Mouse (Mus musculus) MEL (cell line): ENCODE results near the gene Cfap54. TPM values are rescaled to one million over a fixed set of nuclear protein-coding genes. Genes with fewer than 3 reads are reported as not detected.

ENCODE experiments used
- DNase-seq: peaks from one replicate; pipeline ENCODE4 v3.0.0; 2011; ENCODE audit warnings: low read depth, low spot score
- H3K27ac ChIP-seq: 2 replicates; pipeline ENCODE4 v1.5.1; 2012; ENCODE audit warnings: low read depth, mild to moderate bottlenecking, control low read depth, low read length, moderate library complexity; ENCODE audit not compliant: control insufficient read depth
- H3K27me3 ChIP-seq, 2 experiments: fragments of 150-350 bp in 1 of 2; sonication (generic) in 1 of 2; 2 replicates each; pipeline ENCODE4 v1.6.1; 2012; ENCODE audit warnings: low read length in 2 of 2, mild to moderate bottlenecking in 2 of 2, improper control_type of control experiment in 1 of 2, moderate library complexity in 1 of 2; ENCODE audit not compliant: insufficient read depth in 2 of 2, control insufficient read depth in 1 of 2
- H3K36me3 ChIP-seq, 2 experiments: 2 replicates each; pipeline ENCODE4 v1.6.1; 2012 to 2014; ENCODE audit warnings: low read length in 2 of 2, improper control_type of control experiment in 1 of 2, inconsistent platforms in 1 of 2, mild to moderate bottlenecking in 1 of 2; ENCODE audit not compliant: insufficient read depth in 2 of 2, control insufficient read depth in 1 of 2
- H3K4me1 ChIP-seq, 2 experiments: fragments of 150-350 bp in 1 of 2; sonication (generic) in 1 of 2; 2 replicates each; pipeline ENCODE4 v1.6.1; 2012; ENCODE audit warnings: low read length in 2 of 2, improper control_type of control experiment in 1 of 2, mild to moderate bottlenecking in 1 of 2; ENCODE audit not compliant: insufficient read depth in 2 of 2, control insufficient read depth in 1 of 2
- H3K4me3 ChIP-seq, 2 experiments: fragments of 150-350 bp in 1 of 2; sonication (generic) in 1 of 2; 2 replicates each; pipeline ENCODE4 v1.5.1; 2012; ENCODE audit warnings: low read depth in 2 of 2, low read length in 2 of 2, mild to moderate bottlenecking in 2 of 2, moderate library complexity in 2 of 2, control low read depth in 1 of 2, improper control_type of control experiment in 1 of 2; ENCODE audit not compliant: control insufficient read depth in 1 of 2, insufficient read depth in 1 of 2
- H3K79me2 ChIP-seq: 2 replicates; pipeline ENCODE4 v1.6.1; 2012; ENCODE audit warnings: mild to moderate bottlenecking, low read length, moderate library complexity; ENCODE audit not compliant: control insufficient read depth, poor library complexity, insufficient read depth
- H3K9ac ChIP-seq: 2 replicates; pipeline ENCODE4 v1.6.1; 2012; ENCODE audit warnings: low read depth, mild to moderate bottlenecking, control low read depth, low read length, moderate library complexity; ENCODE audit not compliant: control insufficient read depth, poor library complexity, severe bottlenecking
- H3K9me3 ChIP-seq: fragments of 150-350 bp; sonication (generic); replicated peaks from 2 replicates; pipeline ENCODE4 v1.6.1; 2012; ENCODE audit warnings: mild to moderate bottlenecking, low read length, improper control_type of control experiment, moderate library complexity; ENCODE audit not compliant: insufficient read depth
- CHD1 ChIP-seq: IDR thresholded peaks from 2 replicates; pipeline ENCODE4 v1.6.1; 2012; ENCODE audit warnings: low read depth, mild to moderate bottlenecking, inconsistent platforms, low read length, improper control_type of control experiment
- E2F4 ChIP-seq: IDR thresholded peaks from 2 replicates; pipeline ENCODE4 v1.6.1; 2011; ENCODE audit warnings: low read depth, low read length, improper control_type of control experiment, borderline replicate concordance
- ELF1 ChIP-seq: IDR thresholded peaks from 2 replicates; pipeline ENCODE4 v1.6.1; 2014; ENCODE audit warnings: low read depth, mild to moderate bottlenecking, inconsistent platforms, low read length, improper control_type of control experiment, moderate library complexity
- ETS1 ChIP-seq: IDR thresholded peaks from 2 replicates; pipeline ENCODE4 v1.6.1; 2012; ENCODE audit warnings: low read depth, mild to moderate bottlenecking, inconsistent platforms, low read length, improper control_type of control experiment, moderate library complexity
- JUND ChIP-seq: IDR thresholded peaks from 2 replicates; pipeline ENCODE4 v1.6.1; 2011; ENCODE audit warnings: low read depth, mild to moderate bottlenecking, improper control_type of control experiment, low read length
- KAT2A ChIP-seq: conservative IDR thresholded peaks from 2 replicates; pipeline ENCODE4 v1.6.1; 2012; ENCODE audit warnings: low read depth, low read length, improper control_type of control experiment, inconsistent platforms
- MAFK ChIP-seq: IDR thresholded peaks from 2 replicates; pipeline ENCODE4 v1.6.1; 2011; ENCODE audit warnings: low read depth, mild to moderate bottlenecking, low read length, improper control_type of control experiment, borderline replicate concordance
- MAX ChIP-seq: IDR thresholded peaks from 2 replicates; pipeline ENCODE4 v1.6.1; 2011; ENCODE audit warnings: low read length, improper control_type of control experiment
- MAZ ChIP-seq: IDR thresholded peaks from 2 replicates; pipeline ENCODE4 v1.6.1; 2012; ENCODE audit warnings: low read depth, mild to moderate bottlenecking, inconsistent platforms, low read length, improper control_type of control experiment
- MYB ChIP-seq: IDR thresholded peaks from 2 replicates; pipeline ENCODE4 v1.6.1; 2011; ENCODE audit warnings: mild to moderate bottlenecking, low read depth, low read length, improper control_type of control experiment
- NELFE ChIP-seq: IDR thresholded peaks from 2 replicates; pipeline ENCODE4 v1.6.1; 2011; ENCODE audit warnings: low read depth, low read length, improper control_type of control experiment
- NRF1 ChIP-seq: IDR thresholded peaks from 2 replicates; pipeline ENCODE4 v1.6.1; 2014; ENCODE audit warnings: low read depth, mild to moderate bottlenecking, inconsistent platforms, low read length, improper control_type of control experiment, moderate library complexity; ENCODE audit not compliant: poor library complexity, insufficient read depth, severe bottlenecking
- POLR2AphosphoS2 ChIP-seq: IDR thresholded peaks from 2 replicates; pipeline ENCODE4 v1.6.1; 2011; ENCODE audit warnings: low read length, improper control_type of control experiment
- RAD21 ChIP-seq: IDR thresholded peaks from 2 replicates; pipeline ENCODE4 v1.6.1; 2011; ENCODE audit warnings: mild to moderate bottlenecking, low read depth, low read length, improper control_type of control experiment
- RCOR1 ChIP-seq: IDR thresholded peaks from 2 replicates; pipeline ENCODE4 v1.6.1; 2012; ENCODE audit warnings: low read depth, mild to moderate bottlenecking, inconsistent platforms, low read length, improper control_type of control experiment
- SIN3A ChIP-seq: IDR thresholded peaks from 2 replicates; pipeline ENCODE4 v1.6.1; 2012; ENCODE audit warnings: low read length, improper control_type of control experiment, inconsistent platforms
- SMC3 ChIP-seq: IDR thresholded peaks from 2 replicates; pipeline ENCODE4 v1.6.1; 2011; ENCODE audit warnings: low read depth, low read length, improper control_type of control experiment
- TAL1 ChIP-seq: IDR thresholded peaks from 2 replicates; pipeline ENCODE4 v1.6.1; 2012; ENCODE audit warnings: mild to moderate bottlenecking, inconsistent platforms, low read length, moderate library complexity, mixed read lengths
- TCF12 ChIP-seq: IDR thresholded peaks from 2 replicates; pipeline ENCODE4 v1.6.1; 2014; ENCODE audit warnings: low read depth, mild to moderate bottlenecking, inconsistent platforms, low read length, improper control_type of control experiment, moderate library complexity
- ZMIZ1 ChIP-seq: IDR thresholded peaks from 2 replicates; pipeline ENCODE4 v1.6.1; 2012; ENCODE audit warnings: low read depth, mild to moderate bottlenecking, inconsistent platforms, low read length, improper control_type of control experiment, moderate library complexity
- ZNF384 ChIP-seq: IDR thresholded peaks from 2 replicates; pipeline ENCODE4 v1.6.1; 2012; ENCODE audit warnings: low read depth, mild to moderate bottlenecking, inconsistent platforms, low read length, improper control_type of control experiment
- polyA plus RNA-seq, 2 experiments: library from polyadenylated mRNA; stranded (reverse) in 1 of 2; unstranded in 1 of 2; fragments of >175 nt in 1 of 2; fragments of >200 nt in 1 of 2; gene quantifications; 2 replicates each; pipeline versions ENCODE4 v1.2.1 to v1.2.4; 2012; ENCODE audit warnings: low replicate concordance in 2 of 2, low read depth in 1 of 2; ENCODE audit not compliant: insufficient read length in 2 of 2, insufficient read depth in 1 of 2, missing spikeins in 1 of 2
- total RNA-seq: library from RNA; depleted of rRNA; stranded (reverse); fragments of 300-350 nt; gene quantifications from 2 replicates; pipeline ENCODE4 v1.2.3, GENCODE M21; 2012

Cfap54 gene
- total and polyA plus RNA-seq, 3 experiments: 2.0 to 2.7 TPM; not detected in 1

GRCm38 (mm10) chr10:92965134-92965533 lies 116.3 kb downstream of the Cfap54 start (continued):
- no peak for TF ChIP-seq KAT2A
- TF ChIP-seq MAX: peak; percentile 94

GRCm38 (mm10) chr10:92950044-92950443 lies 131.4 kb downstream of the Cfap54 start:
- no peak overlapping the region for H3K27ac ChIP-seq
- no peaks in the 10 kb centered on the region for H3K27me3 ChIP-seq
- H3K79me2 ChIP-seq: no peaks in the 10 kb centered on the region
- no peak for DNase-seq
- H3K4me1 ChIP-seq: no peaks in the 10 kb centered on the region
- TF ChIP-seq RCOR1 (no peak), MAFK (no peak), MYB (no peak), SIN3A (no peak), ZNF384 (no peak), NELFE (no peak), TAL1 (no peak), CHD1 (no peak), RAD21 (no peak), ZMIZ1 (no peak), POLR2AphosphoS2 (no peak), MAZ (no peak), TCF12 (no peak), ELF1 (no peak), SMC3 (no peak), E2F4 (no peak), MAX (no peak), NRF1 (no peak), JUND (no peak), ETS1 (no peak)
- no peaks in the 10 kb centered on the region for H3K9me3 ChIP-seq
- no peaks in the 10 kb centered on the region for H3K36me3 ChIP-seq
- H3K4me3 ChIP-seq: no peak overlapping the region
- no peak overlapping the region for H3K9ac ChIP-seq
